ENCODE assay signal across 9 mouse cellular contexts in genomic region chr9:66503879-66504411, GRCm38 (mm10). TPM values are rescaled to one million over a fixed set of nuclear protein-coding genes. Genes with fewer than 3 reads are reported as not detected.
DNase-seq lines count a peak whose midpoint lies in the region; ATAC-seq and TF ChIP-seq lines count a peak whose summit lies in the region.
"Had no signal": no experiment of that assay in that cellular context is flagged by ENCODE, and none has a peak within 500 bp of the region (broad histone marks: within the 10 kb centered on the region; RNA-seq: fewer than 3 reads in every experiment).

No protein-coding gene starts in this region.

- ATAC-seq in frontal cortex, adult (ENCODE audit: low TSS enrichment), result peak; percentile 27; the same call in 1 of the 2 replicates
- ATAC-seq in megakaryocyte-erythroid progenitor cell, adult 5-6 weeks (replicated peaks; ENCODE audit: low FRiP score, low TSS enrichment, poor library complexity, severe bottlenecking), result peak; percentile 75

- peaks cover 3% of the 10 kb centered on the region; the same call in 1 of the 2 replicates for H3K4me1 ChIP-seq in cortical plate, adult 2 months (ENCODE audit: control insufficient read depth, insufficient read depth, low read length)

- no peak for TF ChIP-seq POLR2A in cortical plate, adult 2 months (IDR thresholded peaks at IDR 0.05; ENCODE audit: extremely low read depth, insufficient read depth, low read length)

- no peak for DNase-seq in frontal cortex, postnatal 14 days (ENCODE audit: low spot score in 2 of 2)
- peak; percentile 60 for DNase-seq in CD4-positive helper T cell, adult 2 months (ENCODE audit: low read depth, low spot score)
- DNase-seq in cerebellum, adult 9-11 months, result no peak
- no peak for DNase-seq in gastrocnemius, adult 8-10 months (ENCODE audit: low spot score in 2 of 2)
- DNase-seq in layer of hippocampus, postnatal 36 days, result no peak
- DNase-seq: lung, adult 18-20 months had no signal

- no peak overlapping the region for H3K4me3 ChIP-seq in cortical plate, adult 2 months (ENCODE audit: insufficient read depth, low read length)

- no peak for TF ChIP-seq CTCF in cortical plate, adult 2 months (IDR thresholded peaks at IDR 0.05; ENCODE audit: extremely low read depth, insufficient read depth, low read length)

- peak overlapping the region; percentile 66; the same call in 1 of the 2 replicates for H3K27ac ChIP-seq in cortical plate, adult 2 months (ENCODE audit: insufficient read depth, low read length)

RNA-seq across cellular contexts. Expression of gene Fbxl22, which starts 10.4 kb away (rescaled TPM):
- 0.34 and 0.40 TPM in 2 replicates for polyA plus RNA-seq in cortical plate, adult 2 months (2012; rRNA removed)
- 0.63 TPM in 1 of 2 replicates, not detected in the other for total RNA-seq in megakaryocyte-erythroid progenitor cell, adult 5-6 weeks (2014; fragmentation: Nextera tagmentation)
- total RNA-seq in megakaryocyte-erythroid progenitor cell, adult 5-6 weeks (2017), result 0.89 and 1.2 TPM in 2 replicates
- total RNA-seq in gastrocnemius, adult 8-10 months (2022), result 1 to 10 TPM; 1.7 to 2.6 (median 2.5) TPM
- total RNA-seq in layer of hippocampus, postnatal 36 days (2021), result under 1 TPM; 0.28 to 0.35 TPM
